Mouse (Mus musculus) forebrain, embryonic 13.5 days (tissue): ENCODE results near the gene Scaf4. TPM values are rescaled to one million over a fixed set of nuclear protein-coding genes. Genes with fewer than 3 reads are reported as not detected.
A peak's percentile ranks its signal among the peaks of the same experiment; 100 is the strongest.

Experiments used
- ATAC-seq: fragments of 200-750 bp; cut with Nextera tagmentation; 2 replicates; pipeline ENCODE4 v1.8.0; 2017
- H3K27ac ChIP-seq: fragments of 300-500 bp; sonication (generic); 2 replicates; pipeline ENCODE4 v1.5.1; 2015; ENCODE audit warnings: inconsistent platforms, mild to moderate bottlenecking, moderate library complexity
- H3K27me3 ChIP-seq: fragments of 300-500 bp; sonication (generic); 2 replicates; pipeline ENCODE4 v1.6.1; 2015; ENCODE audit warnings: mild to moderate bottlenecking, inconsistent platforms
- H3K36me3 ChIP-seq: fragments of 300-500 bp; sonication (generic); 2 replicates; pipeline ENCODE4 v1.6.1; 2015; ENCODE audit warnings: mild to moderate bottlenecking, inconsistent platforms; ENCODE audit not compliant: poor library complexity, severe bottlenecking
- H3K4me1 ChIP-seq: fragments of 300-500 bp; sonication (generic); 2 replicates; pipeline ENCODE4 v1.6.1; 2015; ENCODE audit warnings: inconsistent platforms
- H3K4me2 ChIP-seq: fragments of 300-500 bp; sonication (generic); 2 replicates; pipeline ENCODE4 v1.6.1; 2015; ENCODE audit warnings: inconsistent platforms, mild to moderate bottlenecking, moderate library complexity
- H3K4me3 ChIP-seq: fragments of 300-500 bp; sonication (generic); 2 replicates; pipeline ENCODE4 v1.5.1; 2015; ENCODE audit warnings: mild to moderate bottlenecking, inconsistent platforms
- H3K9ac ChIP-seq: fragments of 300-500 bp; sonication (generic); 2 replicates; pipeline ENCODE4 v1.6.1; 2015; ENCODE audit warnings: mild to moderate bottlenecking, inconsistent platforms
- H3K9me3 ChIP-seq: fragments of 300-500 bp; sonication (generic); replicated peaks from 2 replicates; pipeline ENCODE4 v1.6.1; 2016; ENCODE audit warnings: inconsistent platforms
- WGBS: fragments of 180-500 bp; shearing (Covaris S2); methylation state at CpG from one replicate; pipeline ENCODE4 v1.1.7; 2015; 5-methylcytosine and 5-hydroxymethylcytosine counted together
- polyA plus RNA-seq: library from polyadenylated mRNA; unstranded; fragments of >200 nt; fragmentation: Nextera tagmentation; extraction: Ambion mirVana; gene quantifications from 2 replicates; pipeline ENCODE4 v1.2.1, GENCODE M21; 2015

Scaf4 gene
- polyA plus RNA-seq, 1 experiment from 2014 or later: 25.7 TPM

GRCm38 (mm10) chr16:90210717-90211116, 73.6 kb downstream of the Scaf4 start:
- H3K4me2 ChIP-seq: no peak overlapping the region
- 89% methylated on average over 10 of the region's 10 CpGs for WGBS
- H3K9me3 ChIP-seq: no peaks in the 10 kb centered on the region
- no peaks in the 10 kb centered on the region for H3K4me1 ChIP-seq
- no peak overlapping the region for H3K9ac ChIP-seq
- H3K4me3 ChIP-seq: no peak overlapping the region
- no peak overlapping the region for H3K27ac ChIP-seq
- no peaks in the 10 kb centered on the region for H3K27me3 ChIP-seq
- no peak for ATAC-seq
- H3K36me3 ChIP-seq: no peaks in the 10 kb centered on the region

- WGBS: 78% methylated on average over 3 of the region's 3 CpGs
- no peak for ATAC-seq
- no peak overlapping the region for H3K27ac ChIP-seq
Observed at GRCm38 (mm10) chr16:90208996-90209395, 75.3 kb downstream of the Scaf4 start.

GRCm38 (mm10) chr16:90204868-90205267, 79.4 kb downstream of the Scaf4 start:
- H3K4me3 ChIP-seq: no peak overlapping the region
- H3K4me1 ChIP-seq: no peaks in the 10 kb centered on the region
- H3K9me3 ChIP-seq: no peaks in the 10 kb centered on the region
- no peaks in the 10 kb centered on the region for H3K27me3 ChIP-seq
- H3K36me3 ChIP-seq: no peaks in the 10 kb centered on the region
- no peak overlapping the region for H3K27ac ChIP-seq
- H3K9ac ChIP-seq: no peak overlapping the region
- ATAC-seq: no peak
- 96% methylated on average over 2 of the region's 2 CpGs for WGBS
- no peak overlapping the region for H3K4me2 ChIP-seq

More at GRCm38 (mm10) chr16:90208996-90209395, 75.3 kb downstream of the Scaf4 start:
- H3K4me1 ChIP-seq: no peaks in the 10 kb centered on the region
- no peak overlapping the region for H3K4me3 ChIP-seq
- H3K27me3 ChIP-seq: no peaks in the 10 kb centered on the region
- no peaks in the 10 kb centered on the region for H3K36me3 ChIP-seq
- no peak overlapping the region for H3K9ac ChIP-seq
- H3K4me2 ChIP-seq: no peak overlapping the region
- no peaks in the 10 kb centered on the region for H3K9me3 ChIP-seq

GRCm38 (mm10) chr16:90203226-90203962, 80.9 kb downstream of the Scaf4 start:
- H3K36me3 ChIP-seq: no peaks in the 10 kb centered on the region
- no peak overlapping the region for H3K27ac ChIP-seq
- no peak overlapping the region for H3K4me2 ChIP-seq
- WGBS: 94% methylated on average over 6 of the region's 6 CpGs
- no peak overlapping the region for H3K9ac ChIP-seq
- no peak overlapping the region for H3K4me3 ChIP-seq
- no peaks in the 10 kb centered on the region for H3K27me3 ChIP-seq
- no peaks in the 10 kb centered on the region for H3K9me3 ChIP-seq
- no peak for ATAC-seq
- H3K4me1 ChIP-seq: no peaks in the 10 kb centered on the region

GRCm38 (mm10) chr16:90202140-90202539, 82.2 kb downstream of the Scaf4 start:
- Histone ChIP-seq H3K36me3 (no peaks in the 10 kb centered on the region), H3K27ac (no peak overlapping the region)

GRCm38 (mm10) chr16:90199174-90199573, 85.1 kb downstream of the Scaf4 start:
- Histone ChIP-seq H3K4me1 (peaks cover 5% of the 10 kb centered on the region), H3K9me3 (no peaks in the 10 kb centered on the region), H3K9ac (no peak overlapping the region), H3K36me3 (no peaks in the 10 kb centered on the region), H3K27me3 (no peaks in the 10 kb centered on the region), H3K4me2 (no peak overlapping the region), H3K4me3 (no peak overlapping the region), H3K27ac (no peak overlapping the region)
- WGBS: 89% methylated on average over 10 of the region's 10 CpGs
- no peak for ATAC-seq

More at GRCm38 (mm10) chr16:90202140-90202539, 82.2 kb downstream of the Scaf4 start:
- Histone ChIP-seq H3K27me3 (no peaks in the 10 kb centered on the region), H3K4me2 (no peak overlapping the region), H3K4me3 (no peak overlapping the region), H3K9ac (no peak overlapping the region), H3K9me3 (no peaks in the 10 kb centered on the region), H3K4me1 (peaks cover 5% of the 10 kb centered on the region)
- 75% methylated on average over 19 of the region's 19 CpGs for WGBS
- no peak for ATAC-seq

- H3K9me3 ChIP-seq: no peaks in the 10 kb centered on the region
- 93% methylated on average over 6 of the region's 6 CpGs for WGBS
- peaks cover 5% of the 10 kb centered on the region for H3K4me1 ChIP-seq
- H3K36me3 ChIP-seq: no peaks in the 10 kb centered on the region
- H3K27me3 ChIP-seq: no peaks in the 10 kb centered on the region
- no peak overlapping the region for H3K4me2 ChIP-seq
- no peak overlapping the region for H3K4me3 ChIP-seq
- H3K27ac ChIP-seq: no peak overlapping the region
- ATAC-seq: no peak
- no peak overlapping the region for H3K9ac ChIP-seq
Observed at GRCm38 (mm10) chr16:90198626-90199025, 85.7 kb downstream of the Scaf4 start.

- WGBS: 3% methylated on average over 22 of the region's 22 CpGs
- Histone ChIP-seq H3K9ac (peak overlapping the region; percentile 56), H3K4me1 (peaks cover 5% of the 10 kb centered on the region), H3K4me2 (peak overlapping the region; percentile 64), H3K27ac (no peak overlapping the region), H3K9me3 (no peaks in the 10 kb centered on the region), H3K4me3 (peak overlapping the region; percentile 42), H3K27me3 (no peaks in the 10 kb centered on the region), H3K36me3 (no peaks in the 10 kb centered on the region)
- peak; percentile 94 for ATAC-seq
Observed at GRCm38 (mm10) chr16:90197337-90197973, 86.8 kb downstream of the Scaf4 start.

- ATAC-seq: no peak
- peak overlapping the region; percentile 64 for H3K4me2 ChIP-seq
- WGBS: 89% methylated on average over 7 of the region's 7 CpGs
Observed at GRCm38 (mm10) chr16:90196688-90197240, 87.5 kb downstream of the Scaf4 start.

GRCm38 (mm10) chr16:90193719-90194118, 90.6 kb downstream of the Scaf4 start:
- H3K9ac ChIP-seq: no peak overlapping the region
- H3K4me2 ChIP-seq: no peak overlapping the region
- no peak for ATAC-seq
- H3K27ac ChIP-seq: no peak overlapping the region
- H3K36me3 ChIP-seq: no peaks in the 10 kb centered on the region
- H3K4me3 ChIP-seq: no peak overlapping the region
- no peaks in the 10 kb centered on the region for H3K9me3 ChIP-seq
- peaks cover 5% of the 10 kb centered on the region for H3K4me1 ChIP-seq
- H3K27me3 ChIP-seq: no peaks in the 10 kb centered on the region

More at GRCm38 (mm10) chr16:90196688-90197240, 87.5 kb downstream of the Scaf4 start:
- Histone ChIP-seq H3K9me3 (no peaks in the 10 kb centered on the region), H3K4me3 (no peak overlapping the region), H3K36me3 (no peaks in the 10 kb centered on the region), H3K4me1 (peaks cover 5% of the 10 kb centered on the region), H3K27me3 (no peaks in the 10 kb centered on the region), H3K27ac (no peak overlapping the region), H3K9ac (no peak overlapping the region)

GRCm38 (mm10) chr16:90191289-90191688, 93.0 kb downstream of the Scaf4 start:
- WGBS: 83% methylated on average over 6 of the region's 6 CpGs
- no peak overlapping the region for H3K4me3 ChIP-seq
- H3K27ac ChIP-seq: no peak overlapping the region
- H3K9me3 ChIP-seq: no peaks in the 10 kb centered on the region
- no peak overlapping the region for H3K9ac ChIP-seq
- H3K4me1 ChIP-seq: no peaks in the 10 kb centered on the region
- H3K27me3 ChIP-seq: no peaks in the 10 kb centered on the region
- no peak for ATAC-seq
- no peaks in the 10 kb centered on the region for H3K36me3 ChIP-seq
- H3K4me2 ChIP-seq: no peak overlapping the region

- H3K27me3 ChIP-seq: no peaks in the 10 kb centered on the region
- no peaks in the 10 kb centered on the region for H3K4me1 ChIP-seq
- H3K9ac ChIP-seq: no peak overlapping the region
- 51% methylated on average over 13 of the region's 13 CpGs for WGBS
- no peak overlapping the region for H3K4me3 ChIP-seq
- no peak overlapping the region for H3K27ac ChIP-seq
- H3K36me3 ChIP-seq: no peaks in the 10 kb centered on the region
- H3K4me2 ChIP-seq: no peak overlapping the region
- no peaks in the 10 kb centered on the region for H3K9me3 ChIP-seq
- ATAC-seq: no peak
Observed at GRCm38 (mm10) chr16:90187453-90187852, 96.8 kb downstream of the Scaf4 start.
